Mouse (Mus musculus): ENCODE data around the gene Smndc1. TPM values are rescaled to one million over a fixed set of nuclear protein-coding genes. Genes with fewer than 3 reads are reported as not detected.
A peak's percentile ranks its signal among the peaks of the same experiment; 100 is the strongest.

The Smndc1 gene
- polyA plus RNA-seq, 2 experiments, result 33.9 to 38.6 TPM

DNA sequence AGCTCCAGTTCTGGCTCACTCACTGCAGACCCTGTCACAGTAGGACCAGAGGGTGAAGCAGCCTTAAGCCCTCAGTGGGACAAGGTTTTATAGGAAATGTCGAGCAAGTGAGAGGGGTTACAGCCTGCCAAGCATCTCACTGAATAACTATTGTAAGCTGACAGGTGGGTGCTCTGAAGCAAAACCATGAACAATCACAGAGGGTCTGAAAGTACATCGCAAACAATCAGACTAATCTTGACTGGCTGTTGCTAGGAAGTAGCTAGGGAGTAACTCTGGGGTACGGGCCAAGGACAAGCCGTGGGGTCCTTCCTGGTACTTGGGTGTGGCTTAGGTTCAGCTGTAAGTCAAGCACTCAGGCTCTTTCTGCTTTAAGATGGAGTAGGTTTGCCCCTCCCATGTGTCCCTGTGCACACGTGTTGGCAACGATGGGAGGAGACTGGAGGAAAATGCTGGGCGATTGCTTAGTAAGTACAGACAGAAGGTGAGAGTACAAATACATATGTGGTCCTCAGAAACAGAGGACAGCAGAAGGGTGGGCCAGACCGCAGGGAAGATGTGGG lies 2.5 kb upstream of the Smndc1 start:
- H3K27me3 ChIP-seq (ENCODE audit: control insufficient read depth, insufficient read depth, low read length), result no peaks in the 10 kb centered on the region
- H3K27ac ChIP-seq (replicated peaks; ENCODE audit: low read depth, low read length), result no peak overlapping the region
- WGBS, result 86% methylated on average over 8 of the region's 8 CpGs
- TF ChIP-seq POLR2A (IDR thresholded peaks at IDR 0.05; ENCODE audit: borderline replicate concordance, extremely low read depth, insufficient read depth, insufficient read length), result no peak
- no peak for ATAC-seq (ENCODE audit: low FRiP score, low read depth)
- H3K4me1 ChIP-seq (ENCODE audit: control insufficient read depth, insufficient read depth, low read length), result peaks cover 8% of the 10 kb centered on the region
- peaks cover 12% of the 10 kb centered on the region for H3K36me3 ChIP-seq (ENCODE audit: control insufficient read depth, insufficient read depth, low read length)
- DNase-seq (ENCODE audit: low spot score), result no peak
- H3K9me3 ChIP-seq (ENCODE audit: control insufficient read depth, low read length), result no peaks in the 10 kb centered on the region
- H3K4me3 ChIP-seq (replicated peaks; ENCODE audit: low read length), result no peak overlapping the region
- H3K9ac ChIP-seq (ENCODE audit: low read depth, low read length, severe bottlenecking), result no peak overlapping the region
- no peak overlapping the region for H3K4me2 ChIP-seq (replicated peaks; ENCODE audit: low read depth, low read length, severe bottlenecking)

- Histone ChIP-seq H3K4me3 (replicated peaks; ENCODE audit: low read length) (peak overlapping the region; percentile 81), H3K36me3 (ENCODE audit: control insufficient read depth, insufficient read depth, low read length) (peaks cover 22% of the 10 kb centered on the region), H3K27me3 (ENCODE audit: control insufficient read depth, insufficient read depth, low read length) (no peaks in the 10 kb centered on the region), H3K9me3 (ENCODE audit: control insufficient read depth, low read length) (no peaks in the 10 kb centered on the region), H3K27ac (replicated peaks; ENCODE audit: low read depth, low read length) (no peak overlapping the region), H3K4me1 (ENCODE audit: control insufficient read depth, insufficient read depth, low read length) (peaks cover 8% of the 10 kb centered on the region), H3K4me2 (replicated peaks; ENCODE audit: low read depth, low read length, severe bottlenecking) (peak overlapping the region; percentile 71), H3K9ac (ENCODE audit: low read depth, low read length, severe bottlenecking) (no peak overlapping the region)
- ATAC-seq (ENCODE audit: low FRiP score, low read depth), result no peak
- 90% methylated on average over 5 of the region's 5 CpGs for WGBS
- TF ChIP-seq POLR2A (IDR thresholded peaks at IDR 0.05; ENCODE audit: borderline replicate concordance, extremely low read depth, insufficient read depth, insufficient read length), result no peak
- no peak for DNase-seq (ENCODE audit: low spot score)
Observed at GRCm38 (mm10) chr19:53391787-53392186, 1.4 kb upstream of the Smndc1 start.

DNA sequence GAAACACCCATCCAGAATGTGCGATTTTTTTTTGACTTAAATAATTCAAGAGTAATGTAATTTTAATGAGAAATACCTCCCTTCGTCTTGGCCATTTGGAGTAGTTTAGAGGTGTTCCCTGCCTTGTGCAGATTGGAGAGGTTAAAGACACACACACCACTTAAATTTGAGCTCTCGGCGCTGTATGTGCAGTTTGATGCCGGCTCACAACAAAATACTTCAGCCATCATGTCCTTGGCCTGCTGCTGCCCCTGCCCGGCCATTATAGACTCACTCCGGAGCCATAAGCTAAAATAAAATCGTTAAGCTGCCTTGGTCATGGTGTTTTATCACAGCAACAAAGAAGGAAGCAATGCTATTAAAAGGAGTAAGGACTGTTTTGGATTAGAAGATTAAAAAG lies 1.0 kb upstream of the Smndc1 start:
- peaks cover 8% of the 10 kb centered on the region for H3K4me1 ChIP-seq (ENCODE audit: control insufficient read depth, insufficient read depth, low read length)
- H3K4me2 ChIP-seq (replicated peaks; ENCODE audit: low read depth, low read length, severe bottlenecking), result peak overlapping the region; percentile 71
- H3K9ac ChIP-seq (ENCODE audit: low read depth, low read length, severe bottlenecking), result peak overlapping the region; percentile 80
- ATAC-seq (ENCODE audit: low FRiP score, low read depth) (no peak), DNase-seq (ENCODE audit: low spot score) (no peak)
- no peaks in the 10 kb centered on the region for H3K27me3 ChIP-seq (ENCODE audit: control insufficient read depth, insufficient read depth, low read length)
- TF ChIP-seq POLR2A (IDR thresholded peaks at IDR 0.05; ENCODE audit: borderline replicate concordance, extremely low read depth, insufficient read depth, insufficient read length), result no peak
- no peaks in the 10 kb centered on the region for H3K9me3 ChIP-seq (ENCODE audit: control insufficient read depth, low read length)
- H3K27ac ChIP-seq (replicated peaks; ENCODE audit: low read depth, low read length), result no peak overlapping the region
- 34% methylated on average over 8 of the region's 8 CpGs for WGBS
- peaks cover 24% of the 10 kb centered on the region for H3K36me3 ChIP-seq (ENCODE audit: control insufficient read depth, insufficient read depth, low read length)
- H3K4me3 ChIP-seq (replicated peaks; ENCODE audit: low read length), result peak overlapping the region; percentile 81

- no peak for TF ChIP-seq POLR2A (IDR thresholded peaks at IDR 0.05; ENCODE audit: borderline replicate concordance, extremely low read depth, insufficient read depth, insufficient read length)
- Histone ChIP-seq H3K4me1 (ENCODE audit: control insufficient read depth, insufficient read depth, low read length) (peaks cover 8% of the 10 kb centered on the region), H3K27ac (replicated peaks; ENCODE audit: low read depth, low read length) (peak overlapping the region; percentile 98), H3K27me3 (ENCODE audit: control insufficient read depth, insufficient read depth, low read length) (no peaks in the 10 kb centered on the region), H3K4me3 (replicated peaks; ENCODE audit: low read length) (peak overlapping the region; percentile 81), H3K4me2 (replicated peaks; ENCODE audit: low read depth, low read length, severe bottlenecking) (peak overlapping the region; percentile 43), H3K36me3 (ENCODE audit: control insufficient read depth, insufficient read depth, low read length) (peaks cover 35% of the 10 kb centered on the region), H3K9me3 (ENCODE audit: control insufficient read depth, low read length) (no peaks in the 10 kb centered on the region), H3K9ac (ENCODE audit: low read depth, low read length, severe bottlenecking) (peak overlapping the region; percentile 97)
- ATAC-seq (ENCODE audit: low FRiP score, low read depth), result peak; percentile 79
- WGBS, result under 1% methylated on average over 41 of the region's 59 CpGs
- peak; percentile 23 for DNase-seq (ENCODE audit: low spot score)
Observed at GRCm38 (mm10) chr19:53389851-53390431, 437 bp downstream of the Smndc1 start.

DNA sequence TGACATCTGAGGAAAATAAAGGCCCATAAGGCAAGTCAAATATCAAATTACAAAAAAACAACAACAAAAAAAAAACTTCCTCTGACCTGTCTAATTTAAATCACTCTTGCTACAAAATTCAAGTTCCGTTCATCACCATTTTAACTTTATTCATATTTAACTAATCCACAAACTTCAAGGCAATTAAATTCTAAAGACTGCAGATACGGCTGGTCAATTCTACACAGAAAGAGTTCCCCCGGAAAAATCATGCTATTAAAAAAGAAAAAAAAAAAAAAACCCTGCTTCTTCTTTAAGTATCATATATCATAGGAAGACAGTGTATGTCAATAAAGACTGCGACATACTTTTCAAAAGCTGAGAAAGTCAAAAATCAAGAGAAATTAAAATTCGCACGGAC lies 961 bp downstream of the Smndc1 start:
- Histone ChIP-seq H3K9me3 (ENCODE audit: control insufficient read depth, low read length) (no peaks in the 10 kb centered on the region), H3K4me3 (replicated peaks; ENCODE audit: low read length) (peak overlapping the region; percentile 81), H3K27me3 (ENCODE audit: control insufficient read depth, insufficient read depth, low read length) (no peaks in the 10 kb centered on the region), H3K36me3 (ENCODE audit: control insufficient read depth, insufficient read depth, low read length) (peaks cover 40% of the 10 kb centered on the region), H3K4me1 (ENCODE audit: control insufficient read depth, insufficient read depth, low read length) (peaks cover 8% of the 10 kb centered on the region), H3K27ac (replicated peaks; ENCODE audit: low read depth, low read length) (no peak overlapping the region; the same call in 1 of the 2 replicates), H3K9ac (ENCODE audit: low read depth, low read length, severe bottlenecking) (peak overlapping the region; percentile 97), H3K4me2 (replicated peaks; ENCODE audit: low read depth, low read length, severe bottlenecking) (peak overlapping the region; percentile 43)
- TF ChIP-seq POLR2A (IDR thresholded peaks at IDR 0.05; ENCODE audit: borderline replicate concordance, extremely low read depth, insufficient read depth, insufficient read length), result no peak
- DNase-seq (ENCODE audit: low spot score), result no peak
- ATAC-seq (ENCODE audit: low FRiP score, low read depth), result no peak
- WGBS, result 15% methylated on average over 6 of the region's 6 CpGs

All from limb, embryonic 14.5 days (tissue).